Mouse (Mus musculus) hindbrain, postnatal 0 days (tissue): ENCODE data around the gene Olfr1500. TPM values are rescaled to one million over a fixed set of nuclear protein-coding genes. Genes with fewer than 3 reads are reported as not detected.
"Not testable (repeated sequence)": the region's sequence is repeated elsewhere in the genome, so short reads cannot be mapped to it uniquely, and the experiment has no call there.

ENCODE experiments used
- ATAC-seq: fragments of 200-750 bp; cut with Nextera tagmentation; 2 replicates; pipeline ENCODE4 v1.8.0; 2017; ENCODE audit warnings: mild to moderate bottlenecking, moderate TSS enrichment, moderate library complexity
- DNase-seq: peaks from one replicate; pipeline ENCODE4 v3.0.0-alpha.2; 2015; ENCODE audit warnings: low spot score
- H3K27ac ChIP-seq: fragments of 300-500 bp; sonication (generic); 2 replicates; pipeline ENCODE4 v1.5.1; 2014; ENCODE audit warnings: mild to moderate bottlenecking
- H3K27me3 ChIP-seq: fragments of 300-500 bp; sonication (generic); 2 replicates; pipeline ENCODE4 v1.6.1; 2014; ENCODE audit warnings: low read length, mixed read lengths; ENCODE audit not compliant: insufficient read depth
- H3K36me3 ChIP-seq: fragments of 300-500 bp; sonication (generic); 2 replicates; pipeline ENCODE4 v1.6.1; 2014; ENCODE audit warnings: low read length, mixed read lengths; ENCODE audit not compliant: insufficient read depth
- H3K4me1 ChIP-seq: fragments of 300-500 bp; sonication (generic); 2 replicates; pipeline ENCODE4 v1.6.1; 2014; ENCODE audit warnings: antibody characterized with exemption, low read length, mixed read lengths; ENCODE audit not compliant: insufficient read depth
- H3K4me2 ChIP-seq: fragments of 300-500 bp; sonication (generic); 2 replicates; pipeline ENCODE4 v1.6.1; 2014; ENCODE audit warnings: low read depth, mild to moderate bottlenecking, low read length, moderate library complexity, mixed read lengths
- H3K4me3 ChIP-seq: fragments of 300-500 bp; sonication (generic); 2 replicates; pipeline ENCODE4 v1.5.1; 2014; ENCODE audit warnings: low read length
- H3K9ac ChIP-seq: fragments of 300-500 bp; sonication (generic); replicated peaks from 2 replicates; pipeline ENCODE4 v1.6.1; 2014; ENCODE audit warnings: mild to moderate bottlenecking, low read length, moderate library complexity, mixed read lengths
- H3K9me3 ChIP-seq: fragments of 300-500 bp; sonication (generic); 2 replicates; pipeline ENCODE4 v1.6.1; 2016; ENCODE audit warnings: low read length, mixed read lengths
- CTCF ChIP-seq: IDR thresholded peaks from 2 replicates; pipeline ENCODE4 v1.5.1; 2016; ENCODE audit warnings: antibody characterized with exemption, control low read depth, low read depth
- WGBS: fragments of 180-500 bp; shearing (Covaris S2); extraction: QIAGEN DNeasy Blood & Tissue Kit; methylation state at CpG from one replicate; pipeline ENCODE4 v1.1.7; 2014; 5-methylcytosine and 5-hydroxymethylcytosine counted together
- polyA plus RNA-seq: library from polyadenylated mRNA; unstranded; fragments of >200 nt; fragmentation: Nextera tagmentation; extraction: Ambion mirVana; gene quantifications from 2 replicates; pipeline ENCODE4 v1.2.1, GENCODE M21; 2015
- total RNA-seq: library from RNA; depleted of rRNA; stranded (reverse); fragments of >200 nt; gene quantifications from 2 replicates; pipeline ENCODE4 v1.2.3, GENCODE M21; 2014; rRNA removed

Olfr1500 gene
- total RNA-seq (not detected in 2 replicates), polyA plus RNA-seq (not detected in 2 replicates)

- TF ChIP-seq CTCF = no peak
- ATAC-seq (no peak), DNase-seq (no peak)
- H3K9ac ChIP-seq = no peak within 1 kb of the TSS
- H3K27me3 ChIP-seq = no peaks in the 10 kb centered on the region
- H3K27ac ChIP-seq = no peak within 1 kb of the TSS
- H3K9me3 ChIP-seq = no peaks in the 10 kb centered on the region
- no peak within 1 kb of the TSS for H3K4me2 ChIP-seq
- no peaks in the 10 kb centered on the region for H3K4me1 ChIP-seq
- H3K36me3 ChIP-seq = no peaks in the 10 kb centered on the region
- no peak within 1 kb of the TSS for H3K4me3 ChIP-seq
Observed at GRCm38 (mm10) chr19:13830388-13830787, at the start of gene Olfr1500. Gene Olfr1500 (minus strand): TSS chr19:13830488.

- no peaks in the 10 kb centered on the region for H3K27me3 ChIP-seq
- TF ChIP-seq CTCF = no peak
- no peaks in the 10 kb centered on the region for H3K4me1 ChIP-seq
- WGBS = 76% methylated on average over 1 of the region's 1 CpGs
- no peak within 1 kb of the TSS for H3K4me3 ChIP-seq
- no peak within 1 kb of the TSS for H3K9ac ChIP-seq
- H3K4me2 ChIP-seq = no peak within 1 kb of the TSS
- DNase-seq = no peak
- ATAC-seq = no peak
- H3K9me3 ChIP-seq = no peaks in the 10 kb centered on the region
- H3K27ac ChIP-seq = no peak within 1 kb of the TSS
- H3K36me3 ChIP-seq = no peaks in the 10 kb centered on the region
Observed at GRCm38 (mm10) chr19:13861495-13861894, 31.2 kb upstream of the Olfr1500 start, which contains the start of gene Olfr1502. Gene Olfr1502 (plus strand): TSS chr19:13861795.

GRCm38 (mm10) chr19:13850592-13850991 is 20.3 kb upstream of the Olfr1500 start, which contains the start of gene Olfr1501:
Gene Olfr1501 (minus strand): TSS chr19:13850692.
- ATAC-seq, H3K4me2 ChIP-seq, H3K36me3 ChIP-seq: not testable (repeated sequence)

GRCm38 (mm10) chr19:13828447-13828846 is 1.8 kb downstream of the Olfr1500 start:
- 64% methylated on average over 3 of the region's 3 CpGs for WGBS
- Histone ChIP-seq H3K9me3 (no peaks in the 10 kb centered on the region), H3K4me2 (no peak overlapping the region), H3K27ac (no peak overlapping the region), H3K9ac (no peak overlapping the region), H3K27me3 (no peaks in the 10 kb centered on the region), H3K36me3 (no peaks in the 10 kb centered on the region), H3K4me3 (no peak overlapping the region), H3K4me1 (no peaks in the 10 kb centered on the region)
- DNase-seq (no peak), ATAC-seq (no peak)
- TF ChIP-seq CTCF = no peak

More at GRCm38 (mm10) chr19:13850592-13850991, 20.3 kb upstream of the Olfr1500 start, which contains the start of gene Olfr1501:
- not testable (repeated sequence) for H3K27me3 ChIP-seq, H3K4me3 ChIP-seq, H3K27ac ChIP-seq, H3K9me3 ChIP-seq, H3K9ac ChIP-seq, H3K4me1 ChIP-seq, DNase-seq

- Histone ChIP-seq H3K36me3 (no peaks in the 10 kb centered on the region), H3K27me3 (no peaks in the 10 kb centered on the region), H3K27ac (no peak overlapping the region), H3K4me3 (no peak overlapping the region), H3K9me3 (no peaks in the 10 kb centered on the region), H3K9ac (no peak overlapping the region), H3K4me1 (no peaks in the 10 kb centered on the region), H3K4me2 (no peak overlapping the region)
- WGBS = 67% methylated on average over 5 of the region's 5 CpGs
- TF ChIP-seq CTCF = no peak
- DNase-seq = no peak
- no peak for ATAC-seq
Observed at GRCm38 (mm10) chr19:13820847-13821246, 9.4 kb downstream of the Olfr1500 start.

- H3K27ac ChIP-seq = no peak within 1 kb of the TSS
- H3K4me1 ChIP-seq = no peaks in the 10 kb centered on the region
- H3K27me3 ChIP-seq = no peaks in the 10 kb centered on the region
- DNase-seq (no peak), ATAC-seq (no peak)
- H3K9ac ChIP-seq = no peak within 1 kb of the TSS
- no peak within 1 kb of the TSS for H3K4me2 ChIP-seq
- no peak for TF ChIP-seq CTCF
- H3K9me3 ChIP-seq = no peaks in the 10 kb centered on the region
- no peaks in the 10 kb centered on the region for H3K36me3 ChIP-seq
- H3K4me3 ChIP-seq = no peak within 1 kb of the TSS
Observed at GRCm38 (mm10) chr19:13819347-13819746, 10.9 kb downstream of the Olfr1500 start, which contains the start of gene Olfr1499. Gene Olfr1499 (minus strand): TSS chr19:13819447.

GRCm38 (mm10) chr19:13818827-13819226 is 11.5 kb downstream of the Olfr1500 start:
- Histone ChIP-seq H3K4me3 (no peak overlapping the region), H3K9me3 (no peaks in the 10 kb centered on the region), H3K36me3 (no peaks in the 10 kb centered on the region), H3K9ac (no peak overlapping the region), H3K27me3 (no peaks in the 10 kb centered on the region), H3K4me2 (no peak overlapping the region), H3K27ac (no peak overlapping the region), H3K4me1 (no peaks in the 10 kb centered on the region)
- peak; percentile 72 for TF ChIP-seq CTCF
- DNase-seq = peak; percentile 63
- ATAC-seq = peak; percentile 58; the same call in 1 of the 2 replicates
- 32% methylated on average over 5 of the region's 5 CpGs for WGBS
